Mouse (Mus musculus) induced T-regulatory cell, adult 2 months (primary cell): ENCODE measurements around the gene Sec61a2.

Experiments used
- DNase-seq: peaks from one replicate; pipeline ENCODE4 v3.0.0-alpha.2; 2012; ENCODE audit warnings: low read depth

Sec61a2 gene

GRCm38 (mm10) chr2:5894843-5895570 lies at the start of gene Sec61a2:
TSS of gene Sec61a2 (minus strand) at chr2:5895432.
- DNase-seq: peak; percentile 98

- no peak for DNase-seq
These were observed 47.8 kb upstream of the Sec61a2 start for GRCm38 (mm10) chr2:5943071-5943470.

- peak; percentile 34 for DNase-seq
These were observed 47.3 kb upstream of the Sec61a2 start, which contains the start of gene Dhtkd1 for GRCm38 (mm10) chr2:5942416-5943032. TSS of gene Dhtkd1 (minus strand) at chr2:5942792.

- DNase-seq: no peak
These were observed 46.7 kb upstream of the Sec61a2 start for GRCm38 (mm10) chr2:5941861-5942415.

- no peak for DNase-seq
These were observed 45.7 kb upstream of the Sec61a2 start for GRCm38 (mm10) chr2:5940936-5941335.

GRCm38 (mm10) chr2:5939911-5940310 lies 44.7 kb upstream of the Sec61a2 start:
- no peak for DNase-seq

GRCm38 (mm10) chr2:5939319-5939718 lies 44.1 kb upstream of the Sec61a2 start:
- DNase-seq: no peak

GRCm38 (mm10) chr2:5936550-5936949 lies 41.3 kb upstream of the Sec61a2 start:
- DNase-seq: no peak

- no peak for DNase-seq
These were observed 40.8 kb upstream of the Sec61a2 start for GRCm38 (mm10) chr2:5936068-5936467.

GRCm38 (mm10) chr2:5934936-5935335 lies 39.7 kb upstream of the Sec61a2 start:
- DNase-seq: no peak

GRCm38 (mm10) chr2:5931938-5932337 lies 36.7 kb upstream of the Sec61a2 start:
- no peak for DNase-seq

GRCm38 (mm10) chr2:5930291-5931054 lies 35.2 kb upstream of the Sec61a2 start:
- no peak for DNase-seq

- no peak for DNase-seq
These were observed 34.6 kb upstream of the Sec61a2 start for GRCm38 (mm10) chr2:5929793-5930192.

- DNase-seq: no peak
These were observed 32.2 kb upstream of the Sec61a2 start for GRCm38 (mm10) chr2:5927481-5927880.

GRCm38 (mm10) chr2:5923786-5924185 lies 28.6 kb upstream of the Sec61a2 start:
- no peak for DNase-seq

- no peak for DNase-seq
These were observed 27.6 kb upstream of the Sec61a2 start for GRCm38 (mm10) chr2:5922823-5923222.

- no peak for DNase-seq
These were observed 16.2 kb upstream of the Sec61a2 start for GRCm38 (mm10) chr2:5911282-5911965.

GRCm38 (mm10) chr2:5906625-5907024 lies 11.4 kb upstream of the Sec61a2 start:
- DNase-seq: peak; percentile 79

GRCm38 (mm10) chr2:5906092-5906491 lies 10.9 kb upstream of the Sec61a2 start:
- DNase-seq: no peak

GRCm38 (mm10) chr2:5900145-5900544 lies 4.9 kb upstream of the Sec61a2 start:
- peak; percentile 53 for DNase-seq

- DNase-seq: peak; percentile 14
These were observed 936 bp downstream of the Sec61a2 start for GRCm38 (mm10) chr2:5894296-5894695.

GRCm38 (mm10) chr2:5889412-5889811 lies 5.8 kb downstream of the Sec61a2 start:
- no peak for DNase-seq
